Mouse (Mus musculus) CD4-positive helper T cell, adult 2 months (primary cell): ENCODE results near the gene Sbsn.

Experiments used
- DNase-seq: peaks from one replicate; pipeline ENCODE4 v3.0.0-alpha.2; 2012; ENCODE audit warnings: low read depth, missing footprints, low spot score

The Sbsn gene

GRCm38 (mm10) chr7:30757001-30757400 lies 5.7 kb downstream of the Sbsn start:
- DNase-seq, result no peak

- no peak for DNase-seq
Observed at GRCm38 (mm10) chr7:30758853-30759252, 7.6 kb downstream of the Sbsn start.

- DNase-seq, result no peak
Observed at GRCm38 (mm10) chr7:30761769-30762352, 10.6 kb downstream of the Sbsn start.

- no peak for DNase-seq
Observed at GRCm38 (mm10) chr7:30763456-30763855, 12.2 kb downstream of the Sbsn start, which contains the start of gene Dmkn. Dmkn (plus strand) TSS chr7:30763756.

- DNase-seq, result no peak
Observed at GRCm38 (mm10) chr7:30765173-30765572, 13.9 kb downstream of the Sbsn start.

GRCm38 (mm10) chr7:30766408-30766807 lies 15.1 kb downstream of the Sbsn start:
- DNase-seq, result no peak

GRCm38 (mm10) chr7:30769236-30769635 lies 18.0 kb downstream of the Sbsn start:
- no peak for DNase-seq

- no peak for DNase-seq
Observed at GRCm38 (mm10) chr7:30776104-30776503, 24.8 kb downstream of the Sbsn start.

- DNase-seq, result no peak
Observed at GRCm38 (mm10) chr7:30777081-30777579, 25.9 kb downstream of the Sbsn start.

GRCm38 (mm10) chr7:30777911-30778310 lies 26.6 kb downstream of the Sbsn start:
- no peak for DNase-seq

GRCm38 (mm10) chr7:30781792-30782191 lies 30.5 kb downstream of the Sbsn start:
- DNase-seq, result peak; percentile 42

GRCm38 (mm10) chr7:30782658-30783057 lies 31.4 kb downstream of the Sbsn start:
- DNase-seq, result no peak

- no peak for DNase-seq
Observed at GRCm38 (mm10) chr7:30785154-30785553, 33.9 kb downstream of the Sbsn start.

GRCm38 (mm10) chr7:30785721-30786546 lies 34.7 kb downstream of the Sbsn start:
- no peak for DNase-seq

- no peak for DNase-seq
Observed at GRCm38 (mm10) chr7:30787377-30788022, 36.2 kb downstream of the Sbsn start, which contains the start of gene Krtdap. Krtdap (plus strand) TSS chr7:30787896.

- DNase-seq, result no peak
Observed at GRCm38 (mm10) chr7:30790141-30790540, 38.9 kb downstream of the Sbsn start.

GRCm38 (mm10) chr7:30791921-30792320 lies 40.6 kb downstream of the Sbsn start:
- DNase-seq, result no peak

- no peak for DNase-seq
Observed at GRCm38 (mm10) chr7:30794921-30795320, 43.6 kb downstream of the Sbsn start.

- DNase-seq, result no peak
Observed at GRCm38 (mm10) chr7:30796790-30797189, 45.5 kb downstream of the Sbsn start.

GRCm38 (mm10) chr7:30800653-30801052 lies 49.4 kb downstream of the Sbsn start:
- no peak for DNase-seq

- no peak for DNase-seq
Observed at GRCm38 (mm10) chr7:30803256-30803655, 52.0 kb downstream of the Sbsn start.

GRCm38 (mm10) chr7:30804026-30804715 lies 52.9 kb downstream of the Sbsn start:
- no peak for DNase-seq
